Mouse (Mus musculus): ENCODE data around the gene Alg10b. TPM values are rescaled to one million over a fixed set of nuclear protein-coding genes. Genes with fewer than 3 reads are reported as not detected.
"Not testable (repeated sequence)": the region's sequence is repeated elsewhere in the genome, so short reads cannot be mapped to it uniquely, and the experiment has no call there.

Gene Alg10b
- total RNA-seq (2021) = 10 to 100 TPM; 31.2 to 31.4 TPM

- peak; percentile 84 for DNase-seq
Observed at GRCm38 (mm10) chr15:90223969-90224750, at the start of gene Alg10b. Alg10b (plus strand) TSS chr15:90224311.

DNA sequence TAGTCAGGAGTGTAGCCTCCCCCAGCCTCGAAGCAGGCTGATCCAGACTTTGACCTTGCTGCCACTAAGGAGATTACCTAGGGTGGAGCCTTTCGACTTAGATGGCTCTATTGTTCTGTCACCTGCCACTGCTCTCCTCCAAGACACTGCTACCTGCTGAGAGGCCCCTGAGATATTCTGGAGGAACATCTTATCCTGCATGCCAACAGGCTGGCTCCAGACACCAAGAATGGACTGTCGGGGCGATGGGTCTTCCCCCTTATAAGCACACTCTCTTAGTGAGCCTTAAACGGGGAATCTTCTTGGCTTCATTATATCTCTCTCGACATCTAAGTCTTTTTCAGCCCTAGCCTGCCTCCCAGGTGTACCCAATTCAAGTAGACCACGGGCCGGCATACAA, 41.0 kb upstream of the Alg10b start:
- DNase-seq = not testable (repeated sequence)

- no peak for DNase-seq
Observed at GRCm38 (mm10) chr15:90183511-90183910, 40.6 kb upstream of the Alg10b start.

- no peak for DNase-seq
Observed at GRCm38 (mm10) chr15:90184743-90185142, 39.4 kb upstream of the Alg10b start.

GRCm38 (mm10) chr15:90189477-90189876, 34.6 kb upstream of the Alg10b start:
- no peak for DNase-seq

DNA sequence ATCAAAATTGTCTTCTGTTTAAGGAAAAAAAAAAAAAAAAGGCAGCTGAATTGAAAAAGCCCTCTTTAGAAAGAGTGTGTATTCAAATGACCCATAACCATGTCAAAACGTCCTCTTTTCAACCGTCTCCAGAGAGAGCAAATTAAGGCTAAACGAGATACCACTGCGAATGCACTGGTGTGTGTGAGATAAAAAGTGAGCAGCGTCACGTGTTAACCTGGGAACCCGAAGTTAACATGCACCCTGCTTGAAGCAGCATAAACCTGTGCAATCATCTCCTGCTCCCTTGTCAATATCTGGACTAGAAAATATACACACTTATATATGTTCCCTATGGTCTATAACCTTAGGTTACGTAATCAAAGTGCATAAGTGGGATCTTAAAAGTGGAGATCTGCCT, 10.2 kb upstream of the Alg10b start:
- DNase-seq = no peak

DNA sequence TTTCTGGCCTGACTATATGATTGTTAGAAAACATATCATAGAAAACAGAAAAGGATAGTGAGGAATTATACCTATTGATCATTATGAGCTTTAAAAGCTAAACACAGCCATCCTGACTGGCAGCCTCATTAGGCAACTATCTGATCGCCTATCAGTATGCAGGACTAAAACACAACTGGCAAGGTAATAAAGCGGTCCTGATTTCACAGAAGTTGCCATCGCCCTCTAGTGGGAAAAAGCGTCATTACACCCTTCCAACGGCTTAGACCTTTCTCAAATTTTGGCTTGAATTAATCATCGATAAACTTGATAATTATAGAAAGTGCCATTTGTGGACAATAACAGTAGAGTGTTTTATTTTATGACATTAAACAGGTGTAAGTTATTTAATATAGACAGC, 9.2 kb upstream of the Alg10b start:
- DNase-seq = peak; percentile 67

GRCm38 (mm10) chr15:90225058-90225575, 1.0 kb downstream of the Alg10b start:
- peak; percentile 29 for DNase-seq

GRCm38 (mm10) chr15:90237657-90238056, 13.5 kb downstream of the Alg10b start:
- peak; percentile 11 for DNase-seq

GRCm38 (mm10) chr15:90244081-90244480, 20.0 kb downstream of the Alg10b start:
- no peak for DNase-seq

- no peak for DNase-seq
Observed at GRCm38 (mm10) chr15:90249694-90250093, 25.6 kb downstream of the Alg10b start.

- DNase-seq = no peak
Observed at GRCm38 (mm10) chr15:90282876-90283275, 58.8 kb downstream of the Alg10b start.

Small RNA genes within 50 kb of the gene (microRNA-seq; reads per million reads assigned to microRNA genes)
- 0.61 to 1.0 reads per million in 2 experiments for gene Mir7648
